Mouse (Mus musculus) heart, adult 18-20 months (tissue): ENCODE data around the gene Ptprs. TPM values are rescaled to one million over a fixed set of nuclear protein-coding genes. Genes with fewer than 3 reads are reported as not detected.

Source experiments
- DNase-seq, 2 experiments: peaks; one replicate each; pipeline ENCODE4 v3.0.0; 2021 to 2022; ENCODE audit warnings: mixed read lengths in 1 of 2
- total RNA-seq, 2 experiments: library from RNA; stranded (reverse); gene quantifications; 2 replicates each; pipeline ENCODE4 v1.2.3; 2021

The Ptprs gene
- total RNA-seq, 2 experiments from 2014 or later = 50.3 to 54.3 TPM

DNA sequence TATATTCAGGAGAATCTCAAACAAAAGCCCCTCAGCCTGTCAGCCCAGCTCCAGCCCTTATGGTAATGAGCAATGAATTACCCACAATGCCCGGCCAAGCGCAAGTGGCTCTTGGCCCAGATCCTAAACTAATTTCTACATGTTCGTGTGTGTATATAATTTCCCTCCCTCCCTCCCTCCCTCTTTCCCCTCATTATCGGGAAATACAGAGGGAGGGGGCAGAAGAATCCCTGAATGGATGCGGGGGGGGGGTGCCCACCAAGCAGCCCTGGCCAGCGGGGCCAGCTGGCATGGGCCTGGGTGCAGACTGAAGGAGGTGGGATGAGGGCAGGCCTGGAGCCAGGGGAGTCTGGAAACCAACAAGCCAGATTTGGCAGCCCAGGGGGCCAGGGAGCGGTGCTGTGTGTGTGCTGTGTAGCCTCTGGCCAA, 8.8 kb downstream of the Ptprs start:
- peak in 1 of 2 experiments; percentile 47 for DNase-seq

DNA sequence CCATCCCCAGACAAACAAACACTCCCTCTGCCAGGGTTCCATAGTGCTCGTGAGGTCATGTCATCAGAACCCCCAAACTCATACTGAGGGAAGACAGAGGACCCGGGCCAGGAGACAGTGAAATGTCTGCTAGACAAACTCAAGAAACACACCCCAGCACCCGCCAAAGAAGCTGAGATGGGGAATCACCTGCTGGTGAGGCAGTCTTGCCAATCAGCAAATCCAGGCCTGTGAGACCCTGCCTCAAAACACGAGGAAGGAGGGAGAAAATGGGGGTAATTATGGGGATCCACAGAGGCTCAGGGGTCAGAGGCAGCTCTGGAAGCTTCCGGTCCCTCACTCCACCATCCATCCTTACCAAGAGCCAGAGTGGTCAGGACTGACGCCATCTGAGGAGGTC, 9.5 kb downstream of the Ptprs start:
- DNase-seq = no peak

DNA sequence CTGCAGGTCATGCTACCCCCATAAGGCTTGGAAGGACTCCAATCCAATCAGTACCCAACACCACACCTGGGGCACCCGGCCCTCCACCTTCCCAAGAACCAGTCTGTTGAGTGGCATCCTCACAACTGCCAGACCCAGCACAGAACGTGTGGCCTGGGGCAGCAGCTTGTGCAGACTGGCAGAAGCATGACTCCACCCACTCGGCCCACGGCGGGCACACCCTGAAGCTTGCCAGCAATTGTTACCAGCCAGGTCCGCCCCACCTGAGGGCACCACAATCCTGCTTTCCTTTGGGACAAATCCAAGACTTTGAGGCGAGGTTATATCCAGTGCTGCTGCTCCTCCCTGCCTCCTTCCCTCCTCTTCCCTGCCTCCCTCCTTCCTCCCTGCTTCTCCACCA, 11.5 kb downstream of the Ptprs start:
- DNase-seq = no peak

DNA sequence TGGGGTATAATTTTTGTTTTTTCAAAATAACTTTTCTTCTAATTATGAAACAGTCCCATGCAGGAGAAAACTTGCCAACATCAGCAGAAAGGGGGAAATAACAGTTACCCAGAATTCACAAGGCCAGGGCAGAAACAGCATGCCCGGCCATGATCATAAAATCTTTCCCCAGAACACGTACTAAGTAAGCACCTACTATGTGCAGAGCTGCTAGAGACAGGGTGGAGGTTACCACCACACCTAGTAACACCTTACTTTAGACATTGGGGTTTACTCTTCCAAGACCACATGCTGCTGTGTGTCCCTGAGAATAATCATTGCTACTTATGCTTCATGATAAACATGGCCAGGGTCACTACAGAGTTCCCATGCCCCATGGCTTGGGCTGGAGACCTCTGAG, 11.9 kb downstream of the Ptprs start:
- no peak for DNase-seq

DNA sequence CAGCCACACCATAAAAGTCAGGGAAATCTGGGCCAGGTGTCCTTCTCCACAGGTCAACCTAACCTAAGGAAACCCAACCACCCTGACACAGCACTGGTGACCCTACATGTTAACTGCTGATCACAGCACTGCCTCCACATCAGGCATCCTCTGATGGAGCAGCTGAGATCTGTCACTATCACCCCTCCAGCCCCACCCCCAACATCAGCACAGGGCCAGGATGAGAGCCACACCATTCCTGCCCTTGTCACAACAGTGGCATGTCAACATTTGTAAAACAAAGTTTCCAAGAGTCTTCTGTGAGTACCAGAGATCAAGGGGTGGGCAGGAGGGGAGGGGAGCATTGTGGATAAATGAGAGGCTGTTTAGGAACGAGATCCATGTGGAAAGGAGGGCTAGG, 12.8 kb downstream of the Ptprs start:
- DNase-seq = no peak

DNA sequence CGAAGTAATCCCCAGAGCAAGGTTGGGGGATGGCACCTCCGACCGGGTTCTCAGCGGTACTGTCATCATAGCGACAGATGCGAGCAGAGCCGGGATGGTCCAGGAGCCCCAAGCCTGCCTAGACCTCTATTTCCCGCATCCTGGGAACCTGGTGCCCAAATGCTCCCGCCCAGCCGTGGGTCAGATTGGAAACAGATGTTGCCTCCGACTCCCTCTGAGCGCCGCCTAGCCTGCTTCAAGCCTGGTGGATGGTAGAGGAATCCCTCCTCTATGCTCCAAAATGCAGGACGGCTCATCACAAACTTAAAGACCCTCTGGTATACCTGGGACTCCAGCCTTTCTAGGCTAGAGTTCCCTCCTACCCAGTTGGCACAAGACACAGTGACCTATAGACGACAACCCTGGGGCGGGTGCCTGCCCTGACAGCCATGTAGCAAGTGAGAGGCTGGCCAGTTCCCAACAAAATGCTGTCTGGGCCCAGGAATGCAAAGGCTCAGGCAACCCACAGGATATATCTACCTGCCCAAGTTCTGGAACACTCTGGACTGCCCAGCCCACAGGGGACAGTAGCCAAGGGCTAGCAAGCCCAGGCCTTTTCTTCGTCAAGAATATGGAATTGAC, 13.3 kb downstream of the Ptprs start:
- DNase-seq = no peak

DNA sequence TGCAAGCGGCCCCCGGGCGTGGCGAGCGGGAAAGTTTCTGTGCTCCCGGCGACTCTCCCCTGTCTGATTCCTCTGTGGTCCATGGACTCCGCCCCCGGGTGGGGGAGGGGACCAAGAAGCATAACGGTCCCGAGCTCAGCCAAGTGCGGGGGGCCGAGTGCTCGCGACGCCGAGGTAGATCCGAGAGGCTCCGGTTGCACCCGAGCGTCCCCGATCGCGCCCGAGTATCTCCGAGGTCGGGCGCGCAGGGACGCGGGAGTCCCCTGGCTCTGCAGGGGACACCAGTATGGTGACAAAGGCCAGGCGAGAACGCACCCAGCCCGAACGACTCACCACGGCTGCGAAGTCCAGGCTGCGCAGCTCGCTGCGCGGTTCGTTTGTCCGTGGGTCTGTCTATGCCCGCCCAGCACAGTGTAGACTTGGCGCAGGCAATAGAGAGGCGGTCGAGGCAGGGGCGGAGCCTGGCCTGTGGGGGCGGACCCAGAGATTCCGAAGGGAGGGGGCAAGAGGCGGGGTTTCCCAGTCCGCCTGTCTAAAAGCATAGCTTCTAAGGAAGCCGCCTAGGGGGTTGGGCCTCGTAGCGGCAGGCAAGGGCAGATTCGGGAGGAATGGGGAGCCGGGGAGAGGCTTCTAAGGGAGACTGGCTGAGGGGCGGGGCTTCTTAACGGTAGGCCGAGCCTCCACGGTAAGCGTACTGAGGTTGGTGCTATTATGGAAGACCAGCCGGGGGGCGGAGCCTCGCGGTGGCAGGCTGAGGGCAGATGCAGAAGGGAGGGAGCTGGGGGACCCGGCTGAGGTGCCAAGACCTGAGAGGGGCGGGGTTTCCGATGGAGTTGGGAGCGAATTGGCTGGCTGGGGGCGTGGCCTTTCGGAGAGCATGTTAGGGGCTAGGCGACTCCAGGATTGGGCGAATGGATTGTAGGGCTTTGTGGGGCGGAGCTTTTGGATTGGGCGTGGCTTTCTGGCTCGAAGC, 14.2 kb downstream of the Ptprs start:
- DNase-seq = peak; percentile 99

DNA sequence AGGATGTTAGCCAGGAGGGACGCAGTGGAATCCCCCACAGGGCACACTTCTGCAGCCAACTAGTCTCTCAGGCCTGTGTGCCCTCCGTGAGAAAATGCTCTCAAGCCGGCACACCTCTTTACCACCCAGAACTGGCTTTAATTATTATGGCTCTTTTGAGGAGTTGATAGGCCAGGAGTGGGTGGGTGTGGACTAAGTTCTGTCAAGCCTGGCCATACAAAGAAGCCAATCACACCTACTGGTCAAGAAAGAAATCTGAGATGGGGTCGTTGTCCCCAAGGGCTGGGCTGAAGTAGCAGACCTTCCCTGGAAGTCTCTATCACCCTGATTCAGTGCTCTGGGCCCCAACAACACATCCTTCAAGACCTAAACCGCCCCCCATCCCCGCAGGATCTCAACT, 15.4 kb downstream of the Ptprs start:
- no peak for DNase-seq

DNA sequence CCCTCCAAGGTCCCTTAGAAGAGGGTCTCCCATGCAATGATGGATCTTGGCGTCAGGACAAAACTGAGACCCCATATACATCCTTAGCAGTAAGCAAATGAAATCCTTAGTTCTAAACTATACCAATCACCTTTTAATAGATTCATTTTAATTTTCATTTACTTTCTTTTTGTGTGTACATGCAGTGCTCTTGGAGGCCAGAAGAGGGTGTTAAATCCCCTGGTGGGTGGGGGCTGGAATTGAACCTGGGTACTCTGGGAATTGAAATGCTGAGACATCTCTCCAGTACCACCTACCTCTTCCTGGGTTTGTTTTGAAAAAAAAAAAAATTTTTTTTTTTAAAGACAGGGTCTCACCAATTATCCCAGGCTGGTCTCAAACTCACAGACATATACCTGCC, 18.8 kb downstream of the Ptprs start:
- DNase-seq = no peak

DNA sequence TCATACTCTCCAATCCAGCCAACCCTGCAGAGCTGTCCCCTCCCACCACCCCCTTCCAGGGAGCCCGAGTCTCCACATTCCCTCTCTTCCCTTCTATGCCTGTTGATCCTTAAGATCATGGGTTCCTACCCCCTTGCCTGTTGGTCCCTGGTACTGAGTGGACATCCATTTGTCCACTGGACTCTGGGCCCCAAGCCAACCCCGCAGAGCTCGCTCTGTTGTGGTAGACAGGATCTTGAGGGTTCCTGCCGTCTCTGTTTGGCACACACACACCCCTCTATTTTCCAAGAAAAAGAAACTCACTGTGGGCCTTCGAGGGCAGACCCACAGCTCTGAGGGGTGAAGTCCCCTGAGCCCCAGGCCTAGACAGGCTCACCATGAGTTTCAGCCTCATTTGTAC, 19.9 kb downstream of the Ptprs start:
- DNase-seq = no peak

DNA sequence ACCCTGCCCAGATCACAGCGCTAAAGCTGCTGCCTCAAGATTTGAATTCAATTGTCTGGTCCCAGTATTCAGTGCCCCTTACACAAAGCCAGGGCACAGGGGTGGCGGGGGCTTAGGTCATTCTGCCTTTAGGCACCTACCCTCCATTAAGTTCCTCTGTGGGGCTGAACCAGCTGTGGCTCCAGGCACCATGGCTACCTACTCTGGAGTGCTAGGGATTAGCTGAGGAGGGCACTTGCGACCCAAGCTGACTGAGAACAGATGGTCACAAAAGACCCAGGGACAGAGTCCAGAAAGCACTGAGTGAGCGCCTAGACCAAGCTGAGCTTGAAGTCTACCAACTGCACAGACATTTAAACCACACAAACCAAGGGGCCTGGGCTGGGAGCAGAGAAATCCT, 22.6 kb downstream of the Ptprs start:
- no peak for DNase-seq

DNA sequence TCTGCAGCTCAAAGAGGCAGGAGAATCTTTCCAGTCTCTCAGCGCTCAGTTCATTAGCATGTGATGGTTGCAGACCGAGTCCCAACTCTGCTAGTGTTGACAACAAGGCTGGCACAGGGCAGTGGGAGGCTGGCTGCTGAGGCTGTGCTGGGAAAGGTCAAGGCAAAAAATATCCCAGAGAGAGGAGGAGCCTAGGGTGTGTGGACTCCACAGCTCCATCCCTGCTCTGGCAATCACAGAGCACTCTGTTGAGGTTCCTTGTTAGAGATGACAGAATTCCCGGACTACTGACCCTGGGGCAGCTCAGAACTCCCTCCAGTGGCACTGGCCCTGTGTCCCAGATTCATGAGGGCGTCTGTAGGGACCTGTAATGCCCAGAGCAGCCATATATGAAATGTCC, 23.0 kb downstream of the Ptprs start:
- peak; percentile 65 to 77 for DNase-seq

DNA sequence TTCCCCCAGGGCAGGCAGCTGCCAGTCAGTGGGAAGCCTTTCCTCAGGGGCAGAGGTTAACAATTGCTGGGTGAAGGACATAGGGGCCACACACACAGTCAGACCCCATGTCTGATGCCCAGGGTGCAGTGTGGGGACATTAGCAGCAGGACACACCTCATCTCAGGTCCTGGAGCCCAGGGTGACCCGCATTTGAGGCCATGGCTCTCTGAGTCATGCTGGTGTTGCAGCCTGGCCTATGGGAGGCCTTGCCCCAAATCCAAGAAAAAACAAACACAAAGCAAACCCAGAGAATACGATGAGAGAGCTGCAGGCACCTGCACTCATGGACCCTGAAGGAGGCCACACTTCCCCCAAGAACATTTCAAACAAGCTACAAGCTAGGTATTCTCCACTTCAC, 28.6 kb downstream of the Ptprs start:
- no peak for DNase-seq

DNA sequence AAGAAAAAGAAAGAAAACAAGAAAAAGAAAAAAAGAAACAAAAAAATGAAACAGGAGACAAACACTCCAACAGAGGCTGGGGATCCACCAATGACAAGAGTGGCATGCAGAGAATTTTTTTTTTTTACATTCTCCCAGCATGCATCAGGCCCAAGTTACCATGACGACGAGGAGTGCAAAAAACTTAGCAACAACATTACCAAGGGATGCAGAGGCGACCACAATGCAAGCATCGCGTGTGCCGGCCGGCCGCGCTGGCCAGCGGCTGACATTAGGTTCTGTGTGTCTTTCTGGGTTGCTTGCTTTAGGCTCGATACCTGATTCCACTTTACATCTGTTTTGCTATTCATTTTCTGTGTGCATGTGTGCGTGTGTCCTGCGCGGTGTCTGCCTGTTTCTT, 30.9 kb downstream of the Ptprs start:
- DNase-seq = no peak

DNA sequence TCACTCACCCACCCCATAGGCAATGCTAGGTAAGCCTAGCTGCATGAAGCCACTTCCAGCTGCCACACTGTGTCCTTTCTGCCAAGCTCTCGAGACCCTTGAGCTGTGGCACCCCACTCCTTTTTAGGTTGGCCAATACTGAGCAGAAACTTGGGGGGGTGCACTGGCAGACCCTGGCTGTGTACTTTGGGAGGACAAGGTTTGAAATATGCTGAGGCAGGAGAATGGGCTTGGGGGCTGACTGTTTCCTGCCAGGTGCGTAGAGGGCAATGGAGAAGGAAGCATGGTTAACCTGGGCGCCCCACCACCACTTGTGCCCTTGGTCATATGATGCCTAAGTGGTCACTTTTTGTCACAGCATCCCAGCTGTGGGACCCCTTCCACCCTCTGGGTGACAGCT, 31.5 kb downstream of the Ptprs start:
- no peak for DNase-seq

DNA sequence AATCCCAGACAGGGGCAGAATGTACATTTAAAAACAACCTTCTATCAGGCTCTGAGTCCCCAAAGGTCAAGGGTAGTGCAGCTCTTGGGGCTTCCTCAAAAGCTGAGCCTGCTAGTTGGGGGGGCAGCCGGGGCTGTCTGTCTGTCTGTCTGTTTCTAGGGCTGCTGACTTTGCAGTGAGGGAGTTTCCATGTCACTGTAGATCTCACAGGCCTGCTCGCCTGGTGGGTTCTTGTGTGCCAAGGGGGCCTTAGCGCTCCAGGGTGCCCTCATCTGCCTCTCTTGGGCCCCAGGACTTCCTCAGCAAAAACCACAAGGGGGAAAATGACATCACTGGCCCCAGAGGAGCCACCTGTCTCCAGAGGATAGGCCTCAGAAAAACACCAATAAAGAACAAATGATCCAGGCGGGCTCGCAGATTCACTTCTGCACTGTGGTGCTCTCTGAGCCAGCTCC, 32.9 kb downstream of the Ptprs start:
- DNase-seq = no peak

DNA sequence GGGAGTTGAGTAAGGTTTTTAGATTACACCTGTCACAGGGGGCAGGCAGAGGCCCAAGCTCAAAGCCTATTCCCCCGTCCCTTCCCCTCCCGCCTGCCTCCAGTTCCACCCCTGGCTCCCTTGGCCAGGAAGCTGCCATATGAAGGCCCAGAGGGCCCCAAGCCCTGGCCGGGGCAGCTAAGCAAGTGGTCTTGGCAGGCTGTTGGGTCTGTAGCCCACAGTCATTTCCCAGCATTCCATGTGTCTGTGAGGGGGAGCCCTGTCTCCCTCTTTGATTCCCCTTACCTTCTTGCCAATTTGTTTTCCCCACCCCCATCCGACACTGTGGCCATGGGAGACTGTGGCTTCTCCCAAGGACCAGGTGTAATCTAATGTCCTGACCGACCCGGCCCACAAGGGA, 34.0 kb downstream of the Ptprs start:
- DNase-seq = no peak

DNA sequence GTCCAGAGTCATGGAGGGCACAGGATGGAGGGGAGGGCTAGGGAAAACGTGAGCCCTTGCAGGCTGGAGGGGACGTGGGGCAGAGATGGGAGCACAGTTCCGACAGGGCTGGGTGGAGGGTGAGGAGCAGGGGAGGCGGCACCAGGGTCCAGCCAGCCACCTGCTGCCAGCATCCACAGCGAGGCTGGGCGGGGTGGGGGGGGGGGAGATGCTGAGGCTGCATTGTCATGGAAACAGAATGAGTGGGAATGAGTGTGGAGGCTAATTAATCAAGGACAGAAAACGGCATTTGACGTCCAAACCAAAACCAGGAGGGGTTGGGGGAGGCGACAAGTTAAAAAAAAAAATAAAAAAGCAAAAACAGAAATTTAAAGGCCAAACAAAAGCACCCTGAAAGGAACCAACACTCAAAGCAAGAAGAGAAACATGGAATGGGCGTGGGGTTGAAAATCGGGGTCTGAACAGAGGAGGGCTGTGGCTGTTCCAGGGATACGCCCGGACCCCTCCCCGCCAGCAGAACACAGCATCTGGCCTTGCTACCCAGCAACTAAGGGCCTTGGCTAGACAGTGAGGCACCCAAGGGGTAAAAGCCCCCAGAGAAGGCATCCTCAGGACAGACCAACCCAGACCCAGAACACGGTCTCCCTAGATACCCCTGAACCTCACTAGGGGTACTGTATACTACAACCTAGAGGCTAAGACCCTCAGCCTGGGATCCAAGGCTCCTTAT, 36.4 kb downstream of the Ptprs start:
- no peak for DNase-seq

DNA sequence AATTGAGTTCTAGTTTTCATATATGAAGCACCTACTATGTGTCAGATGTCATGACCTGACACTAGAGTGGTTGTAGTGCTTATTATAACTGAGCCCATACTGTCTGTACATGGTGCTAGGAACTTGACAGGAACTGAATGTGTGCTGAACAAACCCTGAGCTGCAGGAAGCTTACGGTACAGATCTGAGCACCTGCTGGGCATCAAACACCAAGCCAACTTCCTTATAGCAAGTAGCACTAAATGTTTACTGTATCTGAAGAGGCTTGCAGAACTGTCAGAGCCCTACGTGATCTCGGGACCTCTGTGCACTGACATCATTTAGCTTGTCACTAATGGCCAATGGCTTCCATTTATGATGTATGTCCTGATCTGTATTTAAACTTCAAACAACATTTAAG, 44.7 kb downstream of the Ptprs start:
- no peak for DNase-seq

DNA sequence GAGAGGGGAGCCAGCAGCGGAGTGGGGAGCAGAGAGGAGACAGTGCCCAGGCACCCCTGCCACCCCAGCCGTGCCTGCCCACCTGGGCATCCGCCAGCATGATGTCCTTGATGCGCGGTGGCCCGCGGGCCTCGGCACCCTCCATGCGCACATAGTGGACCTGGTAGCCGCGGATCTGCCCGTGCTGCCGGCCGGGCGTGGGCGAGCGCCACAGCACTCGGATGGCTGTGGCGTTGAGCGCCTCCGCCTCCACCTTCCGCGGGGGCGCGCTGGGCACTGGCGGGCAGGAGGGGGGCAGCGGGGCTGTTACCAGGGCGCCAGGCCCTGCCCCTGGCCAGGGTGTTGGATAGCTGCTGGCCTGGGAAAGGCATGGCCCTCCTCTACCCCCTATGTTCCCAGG, 48.4 kb downstream of the Ptprs start:
- DNase-seq = no peak

DNA sequence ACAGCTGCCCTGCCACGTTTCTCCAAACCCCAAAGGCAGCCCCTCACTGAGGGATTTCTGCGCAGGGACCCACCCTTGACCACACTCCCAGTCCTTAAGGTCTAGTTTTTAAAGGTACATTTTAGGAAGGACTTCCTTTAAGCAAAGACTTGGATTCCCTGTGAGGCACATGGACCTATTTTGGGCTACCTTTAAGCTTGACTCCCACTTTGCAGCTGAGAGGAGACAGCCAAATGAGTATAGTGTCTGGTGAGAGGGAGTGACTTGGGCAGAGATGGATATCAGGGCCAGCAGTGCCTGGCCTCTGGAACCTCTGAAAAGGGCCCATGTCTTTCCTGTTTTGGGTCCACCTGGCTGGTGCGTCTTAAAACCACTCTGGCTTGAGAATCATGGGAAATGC, 50.3 kb downstream of the Ptprs start:
- DNase-seq = no peak

DNA sequence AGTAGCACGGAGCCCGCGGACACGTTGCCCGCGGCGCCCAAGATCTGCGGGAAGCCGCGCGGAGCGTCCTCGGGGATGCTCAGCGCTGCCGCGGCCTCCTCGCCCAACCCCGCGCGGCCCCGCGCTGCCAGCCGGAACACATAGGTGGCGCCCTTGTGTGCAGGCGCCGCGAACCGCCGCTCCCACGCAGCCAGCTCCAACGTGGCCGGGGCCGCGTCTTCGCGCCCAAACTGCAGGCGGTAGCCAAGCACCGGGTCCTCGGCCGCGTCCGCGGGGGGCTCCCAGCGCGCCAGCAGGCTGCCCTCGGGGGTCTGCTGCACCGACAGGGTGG, 50.7 kb downstream of the Ptprs start:
- peak; percentile 76 to 86 for DNase-seq
